Mouse (Mus musculus) telencephalon, adult 2 months (tissue): ENCODE data around the gene Atp6v1c2.

ENCODE experiments used
- DNase-seq: peaks from one replicate; pipeline ENCODE4 v3.0.0-alpha.2; 2011; ENCODE audit warnings: low read depth, low spot score

Atp6v1c2 gene

DNA sequence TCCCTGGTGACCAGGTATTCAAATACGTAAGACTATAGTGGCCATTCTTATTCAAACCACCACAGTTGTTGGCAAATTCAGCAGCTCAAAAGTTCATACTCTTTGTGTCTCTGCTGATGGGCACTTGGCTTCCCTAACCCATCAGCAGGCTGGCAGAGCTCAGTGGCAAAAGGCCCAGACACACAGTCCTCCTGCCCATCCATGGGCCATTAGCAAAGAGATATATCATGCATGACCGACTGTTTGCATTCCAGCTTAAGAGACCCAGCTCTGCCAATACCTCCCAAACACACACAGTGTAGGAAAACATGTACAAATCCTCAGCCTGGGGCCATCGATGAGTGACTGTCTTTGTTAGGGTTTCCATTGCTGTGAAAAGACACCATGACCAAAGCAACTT lies 68.2 kb downstream of the Atp6v1c2 start:
- no peak for DNase-seq

- no peak for DNase-seq
Measured at GRCm38 (mm10) chr12:17258431-17258830, 70.7 kb downstream of the Atp6v1c2 start.

DNA sequence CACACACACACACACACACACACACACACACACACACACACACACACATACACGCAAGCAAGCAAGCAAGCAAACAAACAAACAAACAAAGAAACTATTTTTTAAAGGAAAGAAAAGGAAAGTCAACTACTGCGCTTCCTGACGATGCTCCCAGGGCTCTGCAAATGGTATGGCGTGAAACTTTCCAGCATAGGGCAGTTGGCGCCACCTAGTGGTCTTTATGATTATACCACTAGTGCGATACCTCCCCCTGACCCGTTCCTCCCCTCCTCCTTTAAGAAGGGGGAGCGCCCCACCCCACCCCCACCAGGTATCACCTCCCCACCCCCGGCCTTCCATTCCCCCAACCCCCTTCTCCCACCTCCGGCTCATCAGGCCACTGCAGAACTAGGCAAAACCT lies 72.3 kb downstream of the Atp6v1c2 start:
- DNase-seq, result no peak

- no peak for DNase-seq
Measured at GRCm38 (mm10) chr12:17255602-17256001, 73.6 kb downstream of the Atp6v1c2 start.

DNA sequence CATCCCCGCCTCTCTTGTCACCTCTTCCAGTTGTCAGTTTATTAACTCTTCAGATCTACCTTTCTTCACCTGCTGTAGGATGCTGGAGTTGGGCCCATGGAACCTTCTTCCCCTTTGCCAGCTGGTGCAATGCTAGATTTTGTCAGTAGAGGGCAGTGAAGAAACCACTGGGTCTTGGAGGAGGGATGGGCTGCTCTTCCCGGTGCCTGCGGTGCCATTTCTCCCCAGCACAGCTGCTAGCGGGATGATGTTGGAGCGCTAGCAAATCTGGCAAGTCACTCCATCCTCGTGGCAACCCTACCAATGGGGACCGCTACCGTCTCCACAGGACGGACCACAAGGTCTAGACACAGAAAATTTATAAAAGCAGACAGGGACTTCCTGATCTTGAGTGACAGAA lies 76.1 kb downstream of the Atp6v1c2 start:
- no peak for DNase-seq

- no peak for DNase-seq
Measured at GRCm38 (mm10) chr12:17250962-17251361, 78.2 kb downstream of the Atp6v1c2 start.

DNA sequence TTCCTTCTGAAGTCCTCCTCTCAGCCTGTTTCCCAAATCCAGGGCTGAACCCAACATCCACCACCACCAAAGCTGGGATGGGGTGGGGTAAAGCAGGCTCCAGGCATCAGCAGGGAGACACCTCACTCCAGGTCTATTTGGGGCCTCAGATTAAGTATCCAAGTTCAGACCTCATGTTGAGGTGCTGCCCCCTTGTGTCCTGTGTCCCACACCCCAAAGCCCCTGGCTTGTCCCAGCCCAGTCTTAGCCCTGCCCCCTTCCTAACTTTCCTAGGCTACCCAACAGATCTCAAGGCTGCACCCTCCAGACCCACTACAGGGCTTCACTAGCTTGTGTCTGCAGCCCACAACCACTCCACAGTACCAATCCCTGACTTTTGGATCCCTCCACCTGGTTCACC lies 87.1 kb downstream of the Atp6v1c2 start:
- DNase-seq, result no peak

GRCm38 (mm10) chr12:17241614-17242013 lies 87.5 kb downstream of the Atp6v1c2 start:
- peak; percentile 82 for DNase-seq

- DNase-seq, result no peak
Measured at GRCm38 (mm10) chr12:17241016-17241415, 88.1 kb downstream of the Atp6v1c2 start.

DNA sequence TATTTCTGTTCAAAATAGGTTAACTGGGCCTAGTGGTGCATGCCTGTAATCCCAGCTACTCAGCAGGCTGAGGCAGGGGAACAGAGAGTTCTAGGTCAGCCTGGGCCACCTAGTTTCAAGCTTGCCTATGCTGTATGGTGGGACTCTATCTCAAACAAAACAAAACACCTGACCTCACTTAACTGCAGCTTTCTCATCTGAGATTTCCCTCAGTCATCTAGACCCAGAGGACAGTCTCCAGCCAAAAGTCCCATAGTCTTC lies 89.8 kb downstream of the Atp6v1c2 start:
- no peak for DNase-seq

DNA sequence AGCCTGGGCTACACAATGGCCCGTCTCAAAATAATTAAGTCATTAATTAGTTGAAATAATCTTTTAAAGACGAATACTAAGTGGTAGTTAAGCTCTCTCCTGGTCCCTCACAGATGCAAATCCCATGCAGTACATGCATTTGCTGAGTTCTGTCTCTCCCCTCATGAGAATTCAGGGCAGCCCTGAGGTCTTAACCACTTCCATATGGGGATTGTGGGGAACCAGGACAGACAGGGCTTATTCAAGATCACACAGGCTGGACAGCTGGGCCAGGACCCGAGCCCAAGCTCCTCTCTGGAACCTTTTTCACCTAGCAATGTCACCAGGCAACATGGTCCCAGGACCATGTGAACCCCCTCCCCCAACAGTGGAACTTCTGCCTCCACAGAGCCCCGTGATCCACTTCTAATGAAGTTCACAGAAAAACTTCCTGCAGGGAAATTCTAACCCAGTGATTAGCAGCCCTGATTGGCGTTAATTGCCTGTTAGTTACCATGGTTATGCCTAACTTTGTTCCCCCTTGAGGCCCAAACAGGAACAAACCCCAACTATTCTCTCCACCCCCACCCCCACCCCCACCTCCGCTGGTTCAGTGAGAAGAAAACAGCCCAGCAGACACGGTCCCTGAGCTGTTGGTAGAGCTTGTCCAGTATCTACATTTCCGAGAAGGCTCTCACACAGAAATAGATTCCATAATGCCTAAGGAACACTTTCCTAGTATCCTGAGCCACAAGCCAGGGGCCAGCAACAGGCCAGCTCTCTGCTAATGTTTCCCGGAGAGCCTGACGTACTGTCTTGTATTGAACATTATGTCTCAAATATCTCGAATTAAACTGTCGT lies 90.4 kb downstream of the Atp6v1c2 start:
- DNase-seq, result no peak

- no peak for DNase-seq
Measured at GRCm38 (mm10) chr12:17235535-17236313, 93.4 kb downstream of the Atp6v1c2 start.
